Mouse (Mus musculus) urinary bladder, postnatal 10 days (tissue): ENCODE measurements around the gene Castor1.
"Not testable (repeated sequence)": the region's sequence is repeated elsewhere in the genome, so short reads cannot be mapped to it uniquely, and the experiment has no call there.

Source experiments
- DNase-seq: peaks from one replicate; pipeline ENCODE4 v3.0.0; 2022; ENCODE audit warnings: low spot score

The Castor1 gene

DNA sequence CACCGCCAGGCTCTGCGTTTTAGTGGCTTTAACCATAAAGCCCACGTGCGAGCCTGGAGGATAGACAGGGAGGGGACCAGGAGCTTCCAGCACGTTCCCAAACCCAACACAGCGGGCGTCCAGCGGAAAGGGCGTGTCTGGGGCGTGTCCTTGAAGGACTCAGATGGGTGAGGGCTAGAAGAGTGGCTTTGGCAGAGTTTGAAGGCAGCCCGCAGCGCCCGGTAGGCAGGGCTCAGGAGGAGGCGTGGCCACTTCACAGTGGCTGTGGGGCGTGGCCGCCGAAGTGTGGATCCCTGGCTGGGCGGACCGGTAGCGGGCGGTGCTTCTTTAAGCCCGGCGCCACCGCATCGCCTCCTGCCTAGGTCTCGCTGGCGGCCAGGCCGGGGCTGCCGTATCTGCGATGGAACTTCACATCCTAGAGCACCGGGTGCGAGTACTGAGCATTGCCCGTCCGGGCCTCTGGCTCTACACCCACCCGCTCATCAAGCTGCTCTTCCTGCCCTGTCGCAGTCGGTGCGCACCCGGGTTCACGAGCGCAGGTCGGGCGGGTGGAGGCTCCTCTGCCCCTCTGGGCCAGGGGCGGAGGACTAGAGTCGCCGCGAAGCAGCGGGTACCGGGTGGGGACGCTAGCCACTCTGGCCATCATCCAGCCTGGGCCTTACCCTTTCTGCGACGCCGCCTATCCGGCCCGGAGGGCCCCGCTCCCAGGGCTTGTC is at the start of gene Castor1:
Gene Castor1, plus strand, starts transcription at position 312 of the 716 bp plus-strand sequence.
- DNase-seq = peak; percentile 54

DNA sequence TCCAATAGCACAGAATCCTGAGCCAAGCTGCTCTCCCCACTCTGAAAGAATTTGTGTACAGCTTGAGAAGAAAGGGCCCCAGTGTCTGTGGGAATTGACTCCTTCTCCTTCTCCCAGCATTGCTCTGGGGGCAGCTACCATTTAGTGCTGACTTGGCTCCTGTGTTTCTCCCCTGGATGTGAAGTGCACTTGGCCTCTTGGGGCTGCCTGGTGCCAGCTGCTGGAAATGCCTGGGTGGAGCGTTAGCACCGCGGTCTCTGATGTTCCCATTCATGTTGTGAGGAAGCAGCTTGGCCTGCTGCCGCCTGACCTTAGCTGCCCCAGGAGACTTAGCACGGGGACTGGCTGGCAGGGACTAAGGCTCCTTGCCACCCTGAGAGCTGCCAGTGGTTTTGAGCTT is 43.4 kb upstream of the Castor1 start:
- DNase-seq = no peak

DNA sequence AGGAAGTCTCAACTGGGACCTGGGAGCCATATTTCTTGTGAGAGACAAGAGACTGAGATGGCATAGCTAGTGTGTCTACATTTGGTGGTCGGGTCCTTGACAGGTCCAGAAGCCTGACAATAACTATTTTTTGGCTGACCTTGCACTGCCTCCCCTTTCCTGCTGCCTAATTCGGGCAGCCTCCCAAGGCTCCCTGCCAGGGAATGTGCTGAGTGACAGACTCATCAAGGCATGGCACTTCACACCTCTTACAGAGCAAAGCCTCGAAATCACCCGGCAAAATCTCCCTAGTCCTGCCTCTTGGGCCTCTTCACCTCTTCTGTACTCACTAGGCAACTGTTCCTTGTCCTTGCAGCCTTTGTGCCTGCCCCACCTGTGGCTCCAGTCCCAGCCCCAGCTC is 40.3 kb upstream of the Castor1 start:
- DNase-seq = no peak

DNA sequence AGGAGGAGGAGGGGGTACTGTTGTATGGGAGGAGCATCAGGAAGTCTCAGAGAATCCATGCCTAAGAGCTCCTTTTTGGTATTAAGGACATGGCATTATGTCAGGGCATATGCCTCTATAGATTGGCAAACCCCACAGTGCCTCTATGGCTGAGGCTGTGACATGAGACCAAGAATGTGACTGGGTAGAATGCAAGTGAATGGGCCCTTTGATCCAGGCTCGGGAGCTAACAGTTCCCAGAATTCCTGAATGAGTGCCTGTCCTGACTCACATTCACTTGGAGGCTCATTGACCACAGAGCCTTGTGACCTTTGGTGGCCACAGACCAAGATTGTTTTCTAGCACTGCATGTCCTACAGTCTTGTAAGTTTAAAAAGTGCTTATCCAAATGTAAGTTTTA is 36.0 kb upstream of the Castor1 start:
- DNase-seq = no peak

DNA sequence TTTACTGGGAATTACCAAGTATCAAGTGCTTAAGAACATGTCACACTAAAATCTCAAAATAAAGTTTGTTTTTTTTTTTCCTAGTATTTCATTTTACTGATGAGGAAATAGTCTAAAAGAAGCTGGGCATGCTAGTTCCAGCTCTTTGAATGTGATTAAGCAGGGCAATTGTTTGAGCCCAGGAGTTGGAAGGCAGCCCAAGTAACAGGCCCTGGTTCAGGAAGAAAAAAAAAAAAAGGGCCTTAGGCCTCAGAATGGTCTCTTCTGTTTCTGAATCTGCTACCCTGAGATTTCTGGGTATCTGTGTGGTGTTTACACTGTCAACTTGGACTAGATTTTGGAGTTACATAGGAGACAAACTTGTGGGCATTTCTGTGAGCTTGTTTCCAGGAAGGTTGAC is 34.5 kb upstream of the Castor1 start:
- no peak for DNase-seq

DNA sequence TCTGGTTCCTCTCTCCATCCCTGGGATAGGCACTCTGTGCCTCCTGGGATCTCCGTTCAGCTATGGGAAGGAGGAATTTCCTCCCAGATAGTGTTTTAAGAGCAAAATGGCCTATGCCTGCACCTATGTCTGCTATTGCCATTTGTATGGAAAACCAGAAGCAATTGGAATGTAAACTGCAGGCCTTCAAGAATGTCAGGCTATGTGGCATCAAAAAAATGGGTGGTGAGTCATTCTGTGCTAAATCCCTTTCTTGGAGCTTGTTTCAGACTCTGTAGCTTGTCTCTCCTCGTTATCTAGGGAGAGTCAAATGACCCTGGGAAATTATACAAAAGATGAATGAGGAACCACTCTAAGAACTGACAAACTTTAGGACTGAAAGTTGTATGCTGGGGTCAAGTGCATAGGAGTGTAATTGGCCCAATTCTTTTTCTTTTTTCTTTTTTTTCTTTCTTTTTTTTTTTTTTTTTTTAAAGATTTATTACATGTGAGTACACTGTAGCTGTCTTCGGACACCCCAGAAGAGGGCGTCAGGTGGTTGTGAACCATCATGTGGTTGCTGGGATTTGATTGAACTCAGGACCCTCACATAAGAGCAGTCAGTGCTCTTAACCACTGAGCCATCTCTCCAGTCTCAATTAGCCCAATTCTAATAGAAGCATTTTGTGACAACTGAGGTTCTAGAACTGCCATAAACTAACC is 33.6 kb upstream of the Castor1 start:
- no peak for DNase-seq

DNA sequence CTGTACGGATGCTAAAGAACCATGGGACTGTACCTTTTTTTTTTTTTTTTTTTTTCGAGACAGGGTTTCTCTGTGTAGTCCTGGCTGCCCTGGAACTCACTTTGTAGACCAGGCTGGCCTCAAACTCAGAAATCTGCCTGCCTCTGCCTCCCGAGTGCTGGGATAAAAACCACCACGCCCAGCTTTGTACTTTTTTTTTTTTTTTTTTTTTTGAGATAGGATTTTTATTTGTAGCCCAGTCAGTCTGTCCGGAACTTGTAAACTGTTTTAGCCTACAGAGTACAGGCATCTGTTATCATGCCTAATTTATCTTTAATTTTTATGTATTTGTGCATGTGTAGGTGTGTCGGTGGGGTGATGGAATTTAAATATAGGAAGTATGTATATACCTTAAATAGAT is 32.5 kb upstream of the Castor1 start:
- not testable (repeated sequence) for DNase-seq

DNA sequence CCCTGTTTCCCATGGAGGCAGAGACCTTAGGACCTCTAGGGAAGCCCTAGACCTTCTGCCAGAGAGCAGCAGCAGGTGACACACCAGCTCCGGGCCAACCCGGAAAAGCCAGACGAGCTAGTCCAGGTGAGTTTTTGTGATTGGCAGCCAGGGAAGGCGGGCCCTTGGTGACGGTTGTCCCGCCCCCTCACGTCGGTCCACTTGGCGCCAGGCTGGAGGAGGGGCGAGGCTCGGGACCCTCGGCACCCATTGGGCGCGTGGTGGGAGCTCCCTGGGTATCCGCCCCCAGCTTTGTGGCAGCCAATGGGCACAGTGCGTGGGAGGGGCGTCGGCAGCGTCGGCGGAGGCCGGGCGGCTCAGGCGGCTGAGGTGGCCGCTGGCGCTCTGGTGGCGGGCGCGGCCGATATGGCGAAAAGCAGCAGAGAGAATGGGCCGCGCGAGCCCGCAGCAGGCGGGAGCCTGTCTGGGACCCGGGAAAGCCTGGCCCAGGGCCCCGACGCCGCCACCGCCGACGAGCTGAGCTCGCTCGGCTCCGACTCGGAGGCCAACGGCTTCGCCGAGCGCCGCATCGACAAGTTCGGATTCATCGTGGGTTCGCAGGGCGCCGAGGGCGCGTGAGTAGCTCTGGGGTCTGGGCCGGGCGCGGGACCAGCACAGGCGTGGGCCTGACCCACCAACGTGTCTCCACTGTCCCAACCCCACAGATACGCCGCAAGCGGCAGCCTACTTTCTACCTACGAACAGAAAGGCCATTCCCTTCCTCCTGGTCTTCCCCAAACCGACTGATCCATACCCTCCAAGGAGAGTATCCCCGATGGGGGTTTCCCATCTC is 31.3 kb upstream of the Castor1 start, which contains the start of gene Tbc1d10a:
Gene Tbc1d10a, plus strand, starts transcription at position 304 of the 832 bp plus-strand sequence.
- peak; percentile 95 for DNase-seq

DNA sequence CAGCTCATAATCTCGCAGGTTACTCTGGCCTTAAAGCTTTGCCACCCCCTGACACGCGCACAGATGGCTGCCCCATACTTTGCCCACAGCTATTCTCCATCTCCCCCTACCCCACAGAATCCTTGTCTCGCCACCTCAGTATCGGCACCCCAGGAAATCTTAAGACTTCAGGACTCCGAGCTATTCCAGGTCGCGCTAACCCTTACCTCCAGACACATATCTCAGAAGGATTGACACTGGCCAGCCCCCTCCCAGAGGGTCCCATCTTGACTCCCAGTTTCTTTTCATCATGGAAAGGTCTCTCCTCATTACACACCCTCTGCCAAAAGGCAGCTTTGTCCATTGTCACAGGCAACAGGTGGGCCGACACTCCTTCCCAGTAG is 30.7 kb upstream of the Castor1 start:
- DNase-seq = no peak

DNA sequence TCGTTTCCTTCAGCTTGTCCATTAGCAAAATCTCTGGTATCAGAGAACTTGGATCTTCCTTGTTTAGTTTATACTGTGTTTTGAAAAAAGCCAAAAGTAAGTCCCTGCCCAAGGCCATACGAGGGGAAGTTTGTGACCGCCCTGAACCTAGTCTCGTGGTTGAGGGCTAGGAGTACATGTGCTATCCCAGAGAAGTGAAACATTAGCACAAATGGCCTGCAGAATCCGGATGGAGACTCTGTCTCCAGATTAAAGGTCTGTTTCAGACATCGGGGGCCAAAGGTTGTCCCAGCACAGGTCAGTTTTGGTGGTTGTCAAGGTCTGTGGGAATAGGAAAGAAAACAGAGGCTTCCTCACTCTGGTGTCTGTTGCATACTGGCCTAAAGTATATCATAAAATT is 28.8 kb upstream of the Castor1 start:
- no peak for DNase-seq

DNA sequence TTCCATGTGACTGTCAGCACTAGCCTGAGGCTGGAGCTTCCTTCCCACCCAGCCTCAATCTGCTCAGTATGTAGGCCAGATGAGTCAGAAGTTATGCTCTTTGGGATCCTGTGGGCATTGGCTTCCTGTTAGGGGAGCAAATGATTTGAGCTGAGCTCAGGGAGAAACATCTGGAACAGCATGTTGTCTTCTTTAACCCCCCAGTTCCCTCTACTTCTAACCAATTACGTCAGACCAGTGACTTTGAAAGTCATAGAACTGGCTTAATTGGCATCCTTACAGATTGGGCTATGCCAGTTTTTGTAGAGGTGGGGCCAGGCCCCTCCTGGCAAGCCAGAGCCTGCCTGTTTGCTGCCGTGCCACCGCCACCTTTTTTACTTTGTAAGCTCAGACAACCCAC is 27.3 kb upstream of the Castor1 start:
- no peak for DNase-seq

DNA sequence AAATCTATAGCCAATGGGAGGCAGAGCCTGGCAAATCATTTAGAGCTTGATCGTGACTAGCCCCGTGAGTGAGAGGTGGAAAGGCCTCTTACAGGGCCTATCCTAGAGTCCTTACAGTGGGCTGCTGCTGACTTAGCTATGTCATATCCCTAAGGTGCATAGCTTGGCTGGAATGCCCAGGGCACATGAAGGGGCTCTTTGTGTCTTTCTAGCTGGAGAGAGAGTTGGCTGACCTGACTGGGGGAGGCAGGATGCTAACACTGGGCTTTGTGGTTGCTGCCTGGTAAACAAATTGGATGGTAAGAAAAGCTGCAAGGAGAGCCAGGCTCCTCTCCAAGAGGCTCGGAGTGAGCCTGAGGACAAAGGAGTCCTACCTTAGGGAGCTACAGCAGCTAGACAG is 25.3 kb upstream of the Castor1 start:
- DNase-seq = no peak

DNA sequence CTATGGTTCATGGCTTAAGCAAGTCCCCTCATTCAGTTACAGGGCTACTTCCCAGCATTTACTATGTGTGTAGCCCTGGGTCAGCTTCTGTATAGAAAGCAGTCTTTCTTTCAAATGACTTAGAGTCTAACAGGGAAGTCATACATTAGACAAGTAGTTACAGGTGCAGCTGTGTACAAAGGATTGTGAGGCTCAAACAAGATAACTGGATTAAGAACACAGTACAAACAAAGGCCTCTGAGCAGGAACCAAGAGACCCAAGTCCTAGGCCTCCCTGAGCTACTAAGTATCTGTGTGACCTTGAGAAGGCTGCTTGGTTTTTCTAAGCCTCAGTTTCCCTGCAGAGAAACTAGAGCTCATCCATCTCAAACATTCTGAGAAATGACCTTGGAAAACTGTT is 24.6 kb upstream of the Castor1 start:
- no peak for DNase-seq

DNA sequence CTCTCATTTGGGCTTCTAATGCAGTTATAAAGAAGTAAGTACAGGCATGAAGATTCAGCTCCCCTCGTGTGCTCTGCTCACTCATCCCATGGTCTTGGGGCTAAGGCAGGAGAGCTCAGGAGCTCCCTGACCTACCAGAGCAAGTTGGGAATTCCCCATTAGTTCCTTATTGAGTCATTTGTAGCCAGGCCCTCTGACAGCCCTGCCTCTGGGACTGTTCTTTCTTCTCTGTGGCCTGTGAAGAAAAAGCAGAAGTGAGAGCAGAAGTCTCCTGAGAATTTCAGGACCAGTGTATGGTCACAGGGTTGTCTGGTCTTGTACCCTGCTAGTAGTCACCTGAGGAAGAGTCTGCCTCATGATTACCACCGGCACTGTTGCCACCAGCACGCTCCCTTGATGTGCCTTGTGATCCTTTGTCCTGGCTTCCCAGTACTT is 22.4 kb upstream of the Castor1 start:
- no peak for DNase-seq

DNA sequence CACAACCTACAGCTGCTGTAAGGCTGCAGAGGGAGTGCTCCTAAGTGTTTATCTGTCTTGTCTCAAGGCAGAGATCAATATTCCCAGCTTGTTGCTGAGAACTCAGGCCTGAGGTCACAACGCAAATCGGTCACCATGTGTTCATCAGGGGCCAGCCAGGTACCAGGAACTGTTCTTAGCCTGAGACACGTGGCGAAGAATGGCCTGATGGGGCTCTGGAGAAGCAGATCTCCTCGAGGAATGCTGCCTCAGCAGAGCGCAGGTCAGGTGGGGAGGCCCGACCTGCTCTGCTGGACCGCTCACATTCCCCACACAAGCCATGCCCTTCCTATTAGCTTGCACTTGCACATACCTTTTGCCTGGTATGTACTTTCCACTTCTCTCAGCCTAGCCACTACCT is 21.4 kb upstream of the Castor1 start:
- DNase-seq = no peak

DNA sequence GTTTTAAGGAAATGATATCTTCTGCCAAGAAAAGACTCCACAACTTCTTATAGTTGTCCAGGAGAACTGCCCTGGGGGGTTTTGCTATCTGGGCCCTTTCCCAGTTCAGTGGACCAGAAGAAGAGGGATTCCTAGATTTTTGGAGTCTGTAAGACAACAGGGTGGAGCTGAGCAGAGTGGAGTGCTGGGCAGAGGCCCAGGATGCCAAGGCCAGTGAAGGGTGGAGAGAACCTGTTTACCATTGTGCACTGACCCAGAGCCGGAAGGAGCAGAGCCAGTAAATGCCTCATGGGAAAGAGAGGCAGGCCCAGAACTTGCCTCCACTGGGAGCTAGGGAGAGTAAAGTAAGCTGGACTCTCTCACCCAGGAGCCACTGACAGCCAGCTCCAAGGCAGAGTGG is 20.3 kb upstream of the Castor1 start:
- DNase-seq = no peak

DNA sequence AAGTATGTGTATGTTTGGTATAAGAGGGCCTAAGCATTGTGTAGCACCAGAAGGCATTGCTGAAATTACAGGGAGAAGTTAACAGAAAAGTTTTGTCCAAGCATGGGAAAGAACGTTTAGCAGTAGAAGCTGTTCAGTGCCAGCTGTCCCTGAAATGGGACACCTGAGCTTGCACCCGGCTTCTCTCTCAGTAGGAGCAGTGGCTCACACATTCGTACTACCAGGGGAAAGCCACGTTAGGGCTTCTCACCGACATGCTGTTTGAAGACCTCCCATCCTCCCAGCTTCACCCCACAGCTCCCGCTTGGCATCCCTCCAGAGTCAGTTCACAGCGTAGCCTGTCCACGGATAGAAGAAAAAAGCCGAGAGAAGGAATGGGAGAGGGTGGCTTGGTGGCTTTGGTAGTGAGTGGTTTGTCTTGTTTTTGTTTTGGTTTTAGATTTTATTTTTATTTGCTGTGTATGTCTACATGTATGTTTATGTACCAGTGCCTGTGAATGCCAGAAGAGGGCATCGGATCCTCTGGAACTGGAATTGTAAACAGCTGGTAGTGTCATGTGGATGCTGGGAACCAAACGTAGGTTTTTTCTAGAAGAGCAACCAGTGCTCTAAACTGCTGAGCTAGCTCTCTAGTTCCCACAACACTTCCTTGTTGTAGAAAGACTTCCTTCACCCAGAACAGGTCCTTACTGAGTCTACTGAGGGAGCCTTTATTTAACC is 15.9 kb upstream of the Castor1 start:
- no peak for DNase-seq

DNA sequence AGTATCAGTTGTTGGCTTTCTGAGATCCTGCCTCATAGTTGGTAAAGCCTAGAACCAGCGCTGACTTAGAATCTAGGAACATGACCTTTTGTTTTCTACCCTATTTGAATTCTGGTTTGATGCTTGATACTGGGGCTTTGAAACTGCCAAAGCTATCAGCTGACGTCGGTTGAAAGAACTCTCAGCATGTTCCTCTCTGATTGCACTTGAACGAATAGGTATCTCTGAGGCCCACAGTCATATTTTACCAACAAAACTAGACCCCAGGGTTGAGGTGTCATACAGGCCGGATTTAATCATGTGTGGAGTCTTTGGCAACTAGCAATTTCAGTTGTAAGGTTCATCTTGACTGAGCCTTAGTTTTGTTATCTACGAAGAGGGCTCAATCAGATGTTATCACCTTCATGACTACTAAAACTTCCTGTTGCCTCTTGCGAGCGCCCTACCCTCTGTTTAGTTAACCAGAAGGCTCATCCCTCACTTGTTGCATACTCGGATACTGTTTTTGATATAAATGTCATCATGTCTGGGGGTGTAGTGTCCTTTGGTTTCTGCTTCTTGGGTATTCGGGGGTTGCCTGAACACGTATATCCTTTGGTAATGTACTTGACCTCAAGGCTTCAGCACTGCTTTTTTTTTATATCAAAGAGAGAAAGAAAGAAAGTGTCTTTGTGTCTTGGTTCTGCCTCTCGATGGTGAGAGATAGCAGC is 14.9 kb upstream of the Castor1 start:
- no peak for DNase-seq

DNA sequence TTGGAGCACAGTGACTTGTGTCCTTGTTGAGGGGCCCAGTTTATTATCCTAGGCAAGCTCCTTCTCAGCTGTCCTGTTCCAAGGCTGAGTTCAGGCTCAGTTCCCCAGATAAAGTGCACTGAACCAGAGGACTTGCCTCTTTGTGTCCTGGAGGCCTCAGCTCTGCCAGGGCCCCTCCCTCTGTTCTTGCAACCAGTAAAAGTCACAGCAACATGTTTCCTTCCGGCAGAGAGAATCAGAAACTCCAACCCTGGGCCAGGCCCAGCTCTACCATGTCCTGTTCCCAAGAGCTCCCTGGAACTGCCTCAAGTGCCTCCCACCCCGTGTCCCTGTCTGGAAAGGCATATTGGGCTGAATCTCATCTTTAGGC is 14.3 kb upstream of the Castor1 start:
- DNase-seq = no peak

DNA sequence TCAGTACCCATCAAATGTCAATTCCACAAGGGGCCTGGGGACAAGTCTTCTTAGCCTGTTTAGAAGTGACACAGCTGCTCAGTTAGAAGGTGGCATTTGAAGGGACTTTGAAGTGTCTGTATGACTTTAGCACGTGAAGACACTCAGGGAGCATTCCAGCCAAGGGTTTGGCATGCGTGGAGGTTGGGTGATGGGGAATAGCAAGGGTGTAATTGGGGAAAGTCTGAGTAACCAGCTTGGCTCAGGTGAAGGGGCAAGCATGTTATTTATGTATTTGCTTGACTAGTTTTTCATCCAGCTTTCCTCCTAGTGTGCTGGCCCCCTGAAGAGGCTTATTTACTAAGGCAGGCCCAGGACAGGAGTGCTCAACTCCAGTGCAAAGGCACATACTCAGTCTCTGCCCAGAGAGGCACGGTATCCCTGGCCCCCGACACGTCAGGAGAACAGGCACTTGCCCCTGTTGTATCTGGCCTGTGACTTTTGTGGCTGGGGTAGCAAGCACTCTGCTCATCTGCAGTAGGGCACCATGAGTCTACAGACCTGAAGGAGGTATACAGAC is 12.8 kb upstream of the Castor1 start:
- no peak for DNase-seq

DNA sequence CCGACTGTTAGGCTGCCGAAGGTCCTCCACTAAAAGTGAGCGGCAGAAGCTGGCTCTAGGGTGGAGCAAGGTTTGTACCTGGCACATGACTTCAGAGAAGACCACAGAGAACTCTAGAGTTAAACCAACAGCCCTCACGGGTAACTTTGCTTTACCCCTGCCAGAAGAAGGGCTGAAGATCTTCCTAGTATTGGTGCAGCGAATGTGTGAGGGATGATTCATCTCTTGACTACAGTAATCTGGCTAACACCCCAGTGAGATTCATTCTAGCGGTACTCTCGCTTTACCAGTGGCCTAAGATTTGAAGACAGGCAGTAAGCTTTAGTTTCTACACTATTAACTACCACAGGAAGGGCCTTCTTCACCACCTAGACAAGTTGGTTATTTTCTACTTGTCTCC is 12.1 kb upstream of the Castor1 start:
- no peak for DNase-seq
